Mouse (Mus musculus) layer of hippocampus, postnatal 25 days (tissue): ENCODE data around the gene Prl2c3. TPM values are rescaled to one million over a fixed set of nuclear protein-coding genes. Genes with fewer than 3 reads are reported as not detected.
"Not testable (repeated sequence)": the region's sequence is repeated elsewhere in the genome, so short reads cannot be mapped to it uniquely, and the experiment has no call there.

ENCODE experiments used
- DNase-seq, 2 experiments: peaks; one replicate each; pipeline ENCODE4 v3.0.0; 2022; ENCODE audit warnings: mixed read lengths in 2 of 2, low spot score in 1 of 2; ENCODE audit errors: extremely low spot score in 1 of 2
- total RNA-seq, 2 experiments: library from RNA; stranded (reverse); gene quantifications; 2 replicates each; pipeline ENCODE4 v1.2.3; 2021

Gene Prl2c3
- total RNA-seq: not detected

GRCm38 (mm10) chr13:12799979-12800378 lies at the start of gene Prl2c3:
Gene Prl2c3, minus strand, starts transcription at chr13:12800079.
- DNase-seq: not testable (repeated sequence)

- DNase-seq: not testable (repeated sequence)
Measured at GRCm38 (mm10) chr13:12848254-12848653, 48.4 kb upstream of the Prl2c3 start.

- DNase-seq: not testable (repeated sequence)
Measured at GRCm38 (mm10) chr13:12844701-12845100, 44.8 kb upstream of the Prl2c3 start.

GRCm38 (mm10) chr13:12837546-12837945 lies 37.7 kb upstream of the Prl2c3 start:
- not testable (repeated sequence) for DNase-seq

- no peak for DNase-seq
Measured at GRCm38 (mm10) chr13:12831769-12832168, 31.9 kb upstream of the Prl2c3 start.

GRCm38 (mm10) chr13:12829031-12829430 lies 29.2 kb upstream of the Prl2c3 start:
- no peak for DNase-seq

- DNase-seq: not testable (repeated sequence)
Measured at GRCm38 (mm10) chr13:12824500-12825176, 24.8 kb upstream of the Prl2c3 start.

- not testable (repeated sequence) for DNase-seq
Measured at GRCm38 (mm10) chr13:12813734-12814424, 14.0 kb upstream of the Prl2c3 start.

GRCm38 (mm10) chr13:12809591-12809990 lies 9.7 kb upstream of the Prl2c3 start:
- no peak for DNase-seq

GRCm38 (mm10) chr13:12808793-12809512 lies 9.1 kb upstream of the Prl2c3 start:
- not testable (repeated sequence) for DNase-seq

GRCm38 (mm10) chr13:12806496-12806895 lies 6.6 kb upstream of the Prl2c3 start:
- DNase-seq: not testable (repeated sequence)

GRCm38 (mm10) chr13:12769442-12770091 lies 30.3 kb downstream of the Prl2c3 start:
- DNase-seq: not testable (repeated sequence)

Other genes starting within 250 kb of the Prl2c3 start
- 10 to 100 TPM; 12.7 to 13.6 TPM for gene Ero1lb, start 234.2 kb downstream of the Prl2c3 start, total RNA-seq
- gene Prl2c2, start 205.3 kb upstream of the Prl2c3 start, total RNA-seq: not detected